Comparison of ENCODE assay signal across 18 mouse cellular contexts in genomic region chr3:144023058-144023457, GRCm38 (mm10).
"Had no signal": no experiment of that assay in that cellular context is flagged by ENCODE, and none has a peak within 500 bp of the region (broad histone marks: within the 10 kb centered on the region; RNA-seq: fewer than 3 reads in every experiment).

No protein-coding gene starts in this region.

- DNase-seq: liver, postnatal 0 days; lung, adult 2 months; lung, postnatal 14 days; lung, postnatal 36 days; right cerebral cortex, postnatal 14 days; thymus, adult 18-20 months; thymus, postnatal 14 days; thymus, postnatal 36 days had no signal

- H3K9ac ChIP-seq: liver, postnatal 0 days; lung, embryonic 15.5 days; midbrain, embryonic 13.5 days; midbrain, embryonic 15.5 days; neural tube, embryonic 12.5 days; stomach, embryonic 15.5 days had no signal

- H3K9me3 ChIP-seq: lung, embryonic 15.5 days; midbrain, embryonic 13.5 days; midbrain, embryonic 15.5 days; neural tube, embryonic 12.5 days; stomach, embryonic 15.5 days had no signal

- H3K4me3 ChIP-seq: lung, embryonic 15.5 days; megakaryocyte, embryonic 14.5 days; midbrain, embryonic 13.5 days; midbrain, embryonic 15.5 days; neural tube, embryonic 12.5 days; stomach, embryonic 15.5 days had no signal

- H3K4me2 ChIP-seq: lung, embryonic 15.5 days; midbrain, embryonic 11.5 days; midbrain, embryonic 13.5 days; midbrain, embryonic 15.5 days; neural tube, embryonic 12.5 days; stomach, embryonic 15.5 days had no signal

- H3K27ac ChIP-seq: lung, embryonic 15.5 days; macrophage; midbrain, embryonic 13.5 days; midbrain, embryonic 15.5 days; neural tube, embryonic 12.5 days; stomach, embryonic 15.5 days; stomach, postnatal 0 days had no signal

- ATAC-seq: liver, postnatal 0 days; lung, postnatal 0 days; midbrain, embryonic 13.5 days; midbrain, embryonic 15.5 days had no signal

- H3K36me3 ChIP-seq: lung, embryonic 15.5 days; midbrain, embryonic 13.5 days; midbrain, embryonic 15.5 days; neural tube, embryonic 12.5 days; stomach, embryonic 15.5 days had no signal

- H3K27me3 ChIP-seq: lung, embryonic 15.5 days; megakaryocyte, embryonic 14.5 days; midbrain, embryonic 13.5 days; midbrain, embryonic 15.5 days; neural tube, embryonic 12.5 days; stomach, embryonic 15.5 days had no signal

- H3K4me1 ChIP-seq: lung, embryonic 15.5 days; megakaryocyte, embryonic 14.5 days; midbrain, embryonic 13.5 days; midbrain, embryonic 15.5 days; neural tube, embryonic 12.5 days; stomach, embryonic 15.5 days had no signal
